Mouse (Mus musculus): ENCODE data around the gene Tex9. TPM values are rescaled to one million over a fixed set of nuclear protein-coding genes. Genes with fewer than 3 reads are reported as not detected.

Tex9 gene
- total RNA-seq, 2 experiments from 2014 or later, result 11.2 to 13.1 TPM

Small RNA genes lying within 50 kb of the gene (microRNA-seq; reads per million reads assigned to microRNA genes)
- 0 reads per million in 2 experiments for gene Gm28010

Other genes starting within 250 kb of the Tex9 start
- 10 to 100 TPM; 49.3 to 60.5 TPM for gene Zfp280d, start 217.4 kb downstream of the Tex9 start, total RNA-seq (2021)
- 1 to 10 TPM; 2.9 TPM for gene Mns1, start 54.2 kb downstream of the Tex9 start, total RNA-seq (2021)
- 10 to 100 TPM; 33.8 to 34.3 TPM for gene Rfx7, start 40.0 kb upstream of the Tex9 start, total RNA-seq (2021)
- gene Nedd4, start 170.1 kb upstream of the Tex9 start, total RNA-seq (2021), result 100 to 1,000 TPM; 342 to 359 TPM

Data from layer of hippocampus, postnatal 10 days (tissue).